Mouse (Mus musculus) cerebellum, adult 9-10 months (tissue): ENCODE results near the gene Mt3.
"Not testable (repeated sequence)": the region's sequence is repeated elsewhere in the genome, so short reads cannot be mapped to it uniquely, and the experiment has no call there.

Source experiments
- DNase-seq: peaks from one replicate; pipeline ENCODE4 v3.0.0; 2022

The Mt3 gene

GRCm38 (mm10) chr8:94153451-94153850 lies 1.0 kb downstream of the Mt3 start:
- DNase-seq, result peak; percentile 56

- DNase-seq, result no peak
Observed at GRCm38 (mm10) chr8:94154537-94154936, 2.1 kb downstream of the Mt3 start.

GRCm38 (mm10) chr8:94156092-94156491 lies 3.7 kb downstream of the Mt3 start:
- DNase-seq, result no peak

GRCm38 (mm10) chr8:94165772-94166171 lies 13.4 kb downstream of the Mt3 start:
- not testable (repeated sequence) for DNase-seq

- peak; percentile 92 for DNase-seq
Observed at GRCm38 (mm10) chr8:94167244-94167643, 14.8 kb downstream of the Mt3 start.

GRCm38 (mm10) chr8:94169547-94169946 lies 17.1 kb downstream of the Mt3 start:
- DNase-seq, result no peak

GRCm38 (mm10) chr8:94171321-94171755 lies 18.9 kb downstream of the Mt3 start:
- no peak for DNase-seq

GRCm38 (mm10) chr8:94172075-94172808 lies 19.8 kb downstream of the Mt3 start, which contains the start of gene Mt2:
TSS of gene Mt2 (plus strand) at chr8:94172664.
- DNase-seq, result no peak

GRCm38 (mm10) chr8:94172809-94173732 lies 20.7 kb downstream of the Mt3 start:
- no peak for DNase-seq

- DNase-seq, result no peak
Observed at GRCm38 (mm10) chr8:94173848-94174403, 21.5 kb downstream of the Mt3 start.

- DNase-seq, result no peak
Observed at GRCm38 (mm10) chr8:94174619-94175213, 22.3 kb downstream of the Mt3 start.

GRCm38 (mm10) chr8:94177716-94178390 lies 25.4 kb downstream of the Mt3 start:
- DNase-seq, result no peak

- peak; percentile 75 for DNase-seq
Observed at GRCm38 (mm10) chr8:94178857-94179712, 26.7 kb downstream of the Mt3 start, which contains the start of gene Mt1. TSS of gene Mt1 (plus strand) at chr8:94179082.

GRCm38 (mm10) chr8:94179713-94180560 lies 27.5 kb downstream of the Mt3 start:
- no peak for DNase-seq

- DNase-seq, result no peak
Observed at GRCm38 (mm10) chr8:94180561-94180908, 28.1 kb downstream of the Mt3 start.

- DNase-seq, result no peak
Observed at GRCm38 (mm10) chr8:94182055-94182929, 29.9 kb downstream of the Mt3 start.

GRCm38 (mm10) chr8:94183117-94183516 lies 30.7 kb downstream of the Mt3 start:
- DNase-seq, result no peak

- no peak for DNase-seq
Observed at GRCm38 (mm10) chr8:94184357-94184843, 32.0 kb downstream of the Mt3 start.

- DNase-seq, result no peak
Observed at GRCm38 (mm10) chr8:94185791-94186190, 33.4 kb downstream of the Mt3 start.
